Mouse (Mus musculus) right cerebral cortex, adult 2 months (tissue): Measurements from ENCODE around the gene Myo18a.

ENCODE experiments used
- DNase-seq, 2 experiments: peaks; one replicate each; pipeline ENCODE4 v3.0.0; 2021 to 2022; ENCODE audit warnings: low spot score in 2 of 2

Myo18a gene

DNA sequence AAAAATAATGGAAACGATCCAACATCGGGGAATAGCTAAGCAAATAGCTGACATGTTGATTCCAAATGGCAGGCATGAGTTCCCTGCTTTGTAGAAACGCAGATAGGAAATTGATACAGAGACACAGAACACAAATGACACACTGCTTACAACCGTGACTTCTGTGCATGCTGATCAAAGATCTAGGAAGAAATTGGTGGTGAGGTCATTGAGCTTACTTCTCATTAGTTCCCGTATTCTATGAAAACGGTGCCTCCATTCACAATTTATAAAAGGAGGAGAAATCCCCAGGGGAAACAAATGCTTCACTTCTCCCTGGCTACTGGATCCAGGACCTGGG is 133.4 kb downstream of the Myo18a start:
- no peak for DNase-seq

DNA sequence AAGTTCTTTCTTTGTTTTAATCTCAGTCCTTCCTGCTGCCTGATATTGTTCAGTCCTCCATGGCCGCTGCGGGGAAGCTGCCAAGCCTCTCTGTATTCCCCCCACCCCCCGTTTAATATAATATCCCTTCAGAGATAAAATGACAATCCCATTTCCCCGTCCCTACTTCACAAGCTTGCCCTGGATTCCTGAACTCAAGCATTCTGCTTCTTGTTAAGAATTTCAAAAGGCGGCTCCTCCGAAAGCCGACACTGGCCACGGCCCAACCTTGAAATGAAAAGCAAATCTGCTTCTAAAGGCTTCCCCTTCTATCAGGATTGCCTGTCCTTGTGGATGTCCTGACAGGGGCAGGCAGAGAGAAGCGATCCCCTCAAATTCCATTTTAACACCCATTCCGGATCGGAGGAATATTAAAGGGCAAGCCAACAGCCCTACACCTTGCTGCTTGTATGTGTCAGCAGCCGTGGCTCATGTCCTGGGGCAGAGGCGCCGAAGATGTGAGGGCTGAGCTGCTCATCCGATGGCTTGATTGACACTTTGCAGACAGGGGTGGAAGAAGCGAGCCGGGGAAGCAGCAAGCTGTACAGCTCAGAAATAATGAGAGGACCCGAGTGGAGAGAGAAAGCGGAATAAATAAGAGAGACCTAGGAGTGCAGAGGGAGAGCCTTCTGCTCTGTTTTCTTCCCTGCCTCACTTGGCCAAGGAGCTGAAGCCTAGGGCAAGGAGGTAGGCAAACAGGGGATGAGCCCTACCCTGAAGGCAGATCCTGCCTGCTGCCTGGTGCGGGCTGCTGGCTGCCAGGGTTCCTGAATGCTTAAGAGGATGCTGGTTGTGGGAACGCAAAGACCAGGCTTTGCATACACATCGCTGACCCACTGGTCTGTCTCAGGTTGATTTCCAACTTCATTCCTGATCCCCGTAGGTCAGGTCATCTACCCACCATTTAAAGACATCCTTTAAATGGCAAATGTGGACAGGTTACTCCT is 134.1 kb downstream of the Myo18a start:
- peak in 1 of 2 experiments; percentile 39 for DNase-seq

DNA sequence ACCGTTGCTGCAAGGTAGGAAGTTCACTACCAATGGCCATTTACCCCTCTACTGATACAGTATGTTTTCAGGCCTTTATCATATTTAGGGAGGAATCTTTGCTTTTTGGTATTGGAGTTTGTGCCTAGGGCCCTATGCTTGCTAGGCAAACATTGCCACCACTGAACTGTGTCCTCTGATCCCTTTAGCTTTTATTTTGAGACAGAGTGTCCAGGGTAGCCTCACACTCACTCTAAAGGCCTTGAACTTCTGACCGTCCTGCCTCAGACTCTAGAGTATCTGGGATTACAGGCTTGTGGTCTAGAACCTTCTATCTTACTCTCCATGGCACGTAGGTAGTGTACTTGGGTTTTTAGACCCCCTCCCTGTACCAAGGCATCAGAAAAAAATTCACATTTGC is 137.1 kb downstream of the Myo18a start:
- no peak for DNase-seq

DNA sequence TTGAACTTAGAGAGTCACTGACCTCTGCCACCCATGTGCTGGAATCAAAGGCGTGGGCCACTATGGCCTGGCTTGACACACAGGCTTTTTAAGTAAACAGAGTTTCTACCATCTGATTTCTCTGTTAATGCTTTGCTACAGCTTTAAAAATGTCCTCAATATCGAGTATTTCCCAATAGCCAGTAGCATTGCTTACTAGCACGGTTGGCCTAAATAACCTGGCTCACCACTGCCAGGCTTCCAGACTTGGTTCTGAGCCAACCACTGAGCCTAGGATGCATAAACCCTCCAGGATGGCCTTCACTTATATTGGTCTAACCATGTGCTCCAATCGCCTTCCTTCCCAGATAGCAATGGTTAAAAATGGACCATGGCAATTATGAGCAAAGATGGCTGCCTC is 137.7 kb downstream of the Myo18a start:
- no peak for DNase-seq

DNA sequence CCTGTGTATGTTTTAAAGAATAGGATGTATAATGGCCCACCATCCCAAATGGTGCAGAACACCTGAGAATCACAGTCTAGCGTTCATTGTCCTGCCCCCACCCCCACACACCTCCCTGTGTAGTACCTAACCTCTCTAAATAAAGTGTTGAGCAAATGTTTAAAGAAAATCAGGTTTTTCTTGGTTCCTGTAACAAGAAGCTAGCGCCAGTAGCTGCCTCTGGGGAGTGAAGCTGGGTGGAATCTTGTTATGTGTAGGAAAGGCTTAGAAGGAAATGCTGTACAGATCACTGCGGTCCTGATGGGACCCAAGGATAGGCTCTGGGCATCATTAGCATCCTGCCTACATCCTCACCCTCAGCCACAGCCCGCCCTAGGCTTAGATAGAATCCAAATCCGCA is 138.3 kb downstream of the Myo18a start:
- no peak for DNase-seq

DNA sequence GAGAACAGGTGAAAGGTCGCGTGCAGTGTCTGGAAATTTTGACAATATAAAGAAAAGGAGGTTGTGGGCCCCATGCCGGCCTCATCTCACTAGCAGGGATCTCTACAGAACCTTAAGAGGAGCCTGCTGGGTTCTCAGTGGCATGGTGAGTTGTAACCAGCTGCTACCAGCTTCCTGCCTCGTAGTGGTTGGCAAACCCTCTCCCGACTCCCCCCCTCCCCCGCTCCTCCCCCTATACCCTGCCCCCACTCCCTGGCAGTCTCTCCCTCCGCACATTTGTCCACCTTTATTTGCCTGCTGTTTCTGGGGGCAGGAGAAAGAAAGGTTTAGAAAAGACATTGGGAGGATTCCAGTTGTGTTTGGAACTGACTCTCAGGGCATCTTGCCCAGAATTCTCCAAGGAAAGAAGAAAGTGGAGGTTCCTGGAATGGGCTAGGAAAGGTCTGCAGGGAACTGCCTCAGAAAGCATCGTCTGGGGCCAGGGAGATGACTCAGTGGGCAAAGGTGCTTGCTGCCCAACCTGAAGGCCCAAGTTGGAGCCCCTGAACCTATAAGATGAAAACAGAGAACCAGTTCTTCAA is 138.8 kb downstream of the Myo18a start:
- peak in 1 of 2 experiments; percentile 44 for DNase-seq

DNA sequence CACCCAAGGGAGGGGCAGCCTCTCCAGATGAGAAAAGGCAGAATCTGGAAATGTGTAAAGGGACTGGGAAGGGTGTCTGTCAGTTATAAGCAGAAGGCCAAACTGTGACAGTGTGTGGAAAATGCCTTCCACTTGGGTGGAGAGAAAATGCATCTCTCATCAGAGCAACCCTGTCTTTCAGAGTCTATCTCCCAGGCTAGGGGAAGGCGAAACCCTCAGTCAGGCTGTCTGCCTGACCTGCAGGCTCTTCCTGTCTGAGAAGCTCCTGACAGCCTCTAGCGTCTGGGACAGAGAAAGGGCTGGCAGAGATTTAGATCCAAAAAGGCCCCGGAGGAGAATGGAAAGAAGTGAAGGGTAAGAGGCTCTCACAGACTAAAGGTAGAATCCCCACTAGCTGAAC is 140.7 kb downstream of the Myo18a start:
- no peak for DNase-seq

DNA sequence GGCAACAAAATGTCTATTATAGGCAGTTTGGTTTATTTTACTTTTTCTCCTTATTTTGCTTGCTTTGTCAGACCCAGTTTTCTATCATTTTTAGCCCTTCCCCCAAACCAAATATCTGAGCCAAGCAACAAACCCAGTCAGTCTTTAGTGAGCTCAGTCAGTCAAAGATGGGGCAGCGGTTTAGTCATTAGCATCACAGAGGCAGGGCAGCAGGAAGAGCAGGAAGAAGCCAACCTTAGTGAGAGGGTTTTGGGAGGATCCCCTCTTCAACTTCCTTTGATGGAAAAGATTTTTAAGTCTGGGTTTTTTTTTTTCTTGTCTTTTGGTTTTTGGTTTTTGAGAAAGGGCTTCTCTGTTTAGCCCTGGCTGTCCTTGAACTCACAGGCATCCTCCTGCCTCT is 141.7 kb downstream of the Myo18a start:
- DNase-seq: no peak

DNA sequence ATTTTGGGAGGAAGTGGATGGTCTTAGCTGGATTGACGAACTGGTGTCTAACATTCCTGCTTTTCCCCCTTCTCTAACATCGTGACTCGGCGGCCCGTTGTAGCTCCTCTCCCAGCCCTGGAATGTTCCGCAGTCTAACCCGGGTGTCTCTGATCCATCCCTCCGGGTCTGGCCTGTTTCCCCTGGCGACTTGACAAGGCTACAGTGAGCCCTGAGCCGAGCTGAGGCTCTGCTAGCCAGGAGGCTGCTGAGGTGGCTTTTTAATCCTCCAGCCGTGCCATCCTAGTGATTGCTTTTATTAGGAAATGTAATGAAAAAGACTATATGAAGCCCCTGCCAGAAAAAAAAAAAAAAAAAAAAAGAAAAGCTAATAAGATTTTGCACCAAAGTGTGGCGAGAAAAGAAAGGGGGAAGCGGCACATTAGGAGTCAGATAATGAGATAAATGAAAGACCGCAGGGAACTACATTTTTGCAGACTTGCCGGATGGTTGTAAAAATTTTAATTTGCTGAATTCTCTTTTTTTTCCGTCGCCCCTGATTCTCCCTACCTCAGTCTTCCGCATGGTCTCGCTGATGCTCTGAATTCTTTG is 143.1 kb downstream of the Myo18a start:
- no peak for DNase-seq

DNA sequence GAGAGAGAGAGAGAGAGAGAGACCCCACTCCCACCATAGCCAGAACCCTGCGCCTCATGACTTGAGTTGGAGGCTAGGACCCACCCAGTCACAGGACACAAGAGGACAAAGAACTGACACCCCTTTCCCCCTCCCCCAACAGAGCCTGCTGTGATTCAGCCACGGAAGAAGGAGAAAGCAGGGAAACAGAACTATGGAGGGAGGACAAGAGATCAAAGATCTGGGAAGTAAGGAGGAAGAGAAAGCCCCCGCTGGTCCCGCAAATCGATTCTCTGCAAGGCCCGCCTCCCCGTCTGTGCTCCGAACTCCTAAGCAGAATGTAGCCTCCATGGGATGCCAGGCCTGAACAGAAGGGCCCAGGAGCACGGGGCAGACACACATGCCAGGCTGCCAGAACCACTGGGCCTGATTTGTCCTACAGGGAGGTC is 143.7 kb downstream of the Myo18a start:
- no peak for DNase-seq

DNA sequence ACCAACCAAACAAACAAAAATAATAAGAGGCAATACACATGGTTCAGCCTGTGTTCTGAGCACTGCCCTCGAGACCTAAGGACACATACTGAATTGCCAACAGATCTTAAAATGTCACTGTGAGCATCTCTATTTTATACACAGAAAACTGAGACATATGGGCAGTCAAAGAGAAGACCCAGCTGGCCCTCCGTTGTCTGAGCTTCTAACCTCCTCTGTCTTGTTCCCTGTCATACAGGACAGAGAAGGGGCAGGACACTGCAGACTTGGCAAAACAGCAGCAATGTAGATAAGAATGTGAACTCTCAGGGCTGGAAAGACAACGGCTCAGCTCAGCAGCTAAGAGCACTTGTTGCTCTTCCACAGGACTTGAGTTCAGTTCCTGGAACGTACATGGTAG is 145.4 kb downstream of the Myo18a start:
- DNase-seq: no peak

DNA sequence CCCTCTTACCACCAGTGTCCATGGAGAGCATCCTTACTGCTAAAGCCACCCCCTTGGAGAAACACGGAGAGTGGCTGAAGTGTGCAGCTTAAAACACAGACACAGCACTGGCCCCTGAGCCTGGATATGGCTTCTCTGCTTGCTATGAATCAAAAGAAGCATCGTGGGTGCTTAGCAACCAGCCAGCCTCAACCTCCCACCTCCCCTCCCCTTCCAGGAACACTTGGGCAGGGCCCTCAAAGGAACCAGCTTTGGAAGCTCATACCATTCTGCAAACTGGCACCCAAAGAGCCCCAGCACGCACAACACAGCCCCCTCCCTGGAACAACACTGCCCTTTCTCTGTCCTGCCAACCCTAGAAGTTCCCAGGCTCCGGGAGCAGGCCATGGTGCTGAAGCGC is 146.3 kb downstream of the Myo18a start:
- DNase-seq: no peak

DNA sequence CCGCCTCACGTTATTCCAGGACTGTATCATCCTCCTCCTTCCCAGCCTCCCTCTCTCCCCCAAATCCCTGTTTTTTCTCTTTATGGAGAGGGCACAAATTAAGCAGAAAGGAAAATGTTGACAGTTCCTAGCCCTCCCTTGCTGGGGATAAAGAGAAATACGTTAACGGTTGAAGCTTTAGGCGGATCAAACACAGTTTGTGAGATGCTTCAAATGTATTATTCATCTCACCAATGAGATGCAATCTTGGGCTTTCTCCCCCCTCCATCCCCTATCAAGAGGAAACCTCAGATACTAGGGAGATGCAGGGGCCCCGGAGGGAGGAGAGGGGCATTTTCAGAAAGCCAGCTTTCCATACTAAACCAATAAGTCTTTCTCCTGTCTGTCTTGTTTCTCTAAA is 146.7 kb downstream of the Myo18a start:
- DNase-seq: no peak

DNA sequence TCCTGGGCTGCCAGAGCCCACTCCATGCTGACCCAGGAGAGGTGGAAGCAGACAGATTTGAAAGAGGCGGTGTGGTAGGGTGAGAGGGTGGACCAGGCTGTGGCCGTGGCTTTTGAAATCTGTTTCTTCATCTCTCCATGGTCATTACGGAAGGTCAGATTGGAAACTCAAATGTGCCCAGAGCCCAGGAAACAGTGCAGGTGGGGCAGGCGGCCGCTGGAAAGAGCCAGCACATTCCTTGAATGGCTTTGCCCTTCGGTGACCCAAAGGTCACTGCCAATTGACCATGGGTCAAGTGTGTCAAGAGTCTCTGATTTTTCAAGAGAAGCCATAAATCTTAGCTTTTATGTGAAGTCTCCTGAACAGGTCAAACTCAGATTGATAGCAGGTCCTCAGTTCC is 150.5 kb downstream of the Myo18a start:
- DNase-seq: no peak

DNA sequence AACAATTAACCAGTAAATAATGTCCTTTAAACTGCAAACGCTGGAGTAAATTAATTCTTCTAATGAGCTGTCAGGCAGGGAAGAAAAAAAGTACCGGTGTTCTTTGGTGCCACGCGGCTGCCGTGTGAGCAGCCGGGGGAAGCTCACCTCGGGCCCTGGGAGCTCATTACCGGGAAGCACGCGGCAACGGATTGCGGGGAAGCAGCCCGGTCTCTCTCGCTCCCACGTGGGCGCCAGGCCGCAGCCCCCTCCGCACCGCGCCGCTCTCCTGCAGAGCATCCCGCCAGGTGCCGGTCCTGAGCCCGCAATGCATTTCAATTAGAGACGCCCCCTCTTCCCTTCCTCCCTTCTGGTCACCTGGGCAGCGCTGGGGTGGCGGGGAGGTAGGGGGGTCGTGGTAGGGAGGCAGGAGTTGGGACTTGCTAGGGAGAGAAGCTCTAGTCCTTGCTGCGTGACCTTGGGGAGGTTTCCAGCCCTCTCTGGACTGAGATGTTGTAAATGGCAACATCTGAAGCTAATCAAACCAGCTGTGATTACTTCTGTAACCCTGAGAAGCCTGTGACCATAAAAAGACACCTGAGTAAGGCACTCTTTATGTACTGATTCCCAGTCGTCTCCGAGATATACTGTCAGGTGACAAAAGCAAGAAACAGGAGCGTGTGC is 151.7 kb downstream of the Myo18a start:
- no peak for DNase-seq
